Mouse (Mus musculus) thymus, postnatal 36 days (tissue): ENCODE results near the gene Serhl.

ENCODE experiments used
- DNase-seq, 2 experiments: peaks; one replicate each; pipeline ENCODE4 v3.0.0; 2022; ENCODE audit warnings: mixed read lengths in 2 of 2

The Serhl gene

GRCm38 (mm10) chr15:83165526-83166315, 76.4 kb downstream of the Serhl start:
- DNase-seq: no peak
